Mouse (Mus musculus): Measurements from ENCODE around the gene Car7. TPM values are rescaled to one million over a fixed set of nuclear protein-coding genes. Genes with fewer than 3 reads are reported as not detected.

Gene Car7
- total and polyA plus RNA-seq, 3 experiments = 2.4 to 2.9 TPM; not detected in 1

- no peaks in the 10 kb centered on the region for H3K79me2 ChIP-seq (ENCODE audit: control insufficient read depth, insufficient read depth, low read length, poor library complexity)
- no peak overlapping the region for H3K27ac ChIP-seq (ENCODE audit: control insufficient read depth, low read depth, low read length)
- TF ChIP-seq ZC3H11A (IDR thresholded peaks at IDR 0.05; ENCODE audit: low read depth, low read length) = no peak
- no peak for DNase-seq (ENCODE audit: low read depth, low spot score)
- no peak overlapping the region for H3K9ac ChIP-seq (ENCODE audit: control insufficient read depth, low read depth, low read length, poor library complexity, severe bottlenecking)
- no peak overlapping the region for H3K4me3 ChIP-seq (ENCODE audit: control insufficient read depth in 1 of 2, insufficient read depth in 1 of 2, low read depth in 2 of 2, low read length in 2 of 2)
- H3K9me3 ChIP-seq (replicated peaks; ENCODE audit: insufficient read depth, low read length) = no peaks in the 10 kb centered on the region
- peaks cover 3 to 14% of the 10 kb centered on the region in 2 experiments; a peak in 3 of 4 replicates for H3K4me1 ChIP-seq (ENCODE audit: control insufficient read depth in 1 of 2, insufficient read depth in 2 of 2, low read length in 2 of 2)
- H3K36me3 ChIP-seq (ENCODE audit: control insufficient read depth in 1 of 2, insufficient read depth in 2 of 2, low read length in 2 of 2) = peaks cover 0 to 9% of the 10 kb centered on the region in 2 experiments; a peak in 2 of 4 replicates
- no peaks in the 10 kb centered on the region for H3K27me3 ChIP-seq (ENCODE audit: control insufficient read depth in 1 of 2, insufficient read depth in 2 of 2, low read length in 2 of 2)
Observed at GRCm38 (mm10) chr8:104540238-104540637, 5.7 kb downstream of the Car7 start.

GRCm38 (mm10) chr8:104540710-104541514 is 6.4 kb downstream of the Car7 start:
- no peak for DNase-seq (ENCODE audit: low read depth, low spot score)
- Histone ChIP-seq H3K79me2 (ENCODE audit: control insufficient read depth, insufficient read depth, low read length, poor library complexity) (no peaks in the 10 kb centered on the region), H3K27ac (ENCODE audit: control insufficient read depth, low read depth, low read length) (no peak overlapping the region), H3K4me1 (ENCODE audit: control insufficient read depth in 1 of 2, insufficient read depth in 2 of 2, low read length in 2 of 2) (peaks cover 3 to 14% of the 10 kb centered on the region in 2 experiments; a peak in 3 of 4 replicates), H3K36me3 (ENCODE audit: control insufficient read depth in 1 of 2, insufficient read depth in 2 of 2, low read length in 2 of 2) (peaks cover 0 to 9% of the 10 kb centered on the region in 2 experiments; a peak in 2 of 4 replicates), H3K9me3 (replicated peaks; ENCODE audit: insufficient read depth, low read length) (no peaks in the 10 kb centered on the region), H3K9ac (ENCODE audit: control insufficient read depth, low read depth, low read length, poor library complexity, severe bottlenecking) (no peak overlapping the region), H3K27me3 (ENCODE audit: control insufficient read depth in 1 of 2, insufficient read depth in 2 of 2, low read length in 2 of 2) (no peaks in the 10 kb centered on the region), H3K4me3 (ENCODE audit: control insufficient read depth in 1 of 2, insufficient read depth in 1 of 2, low read depth in 2 of 2, low read length in 2 of 2) (no peak overlapping the region)
- TF ChIP-seq USF1 (IDR thresholded peaks at IDR 0.05; ENCODE audit: low read depth, low read length) (no peak), HCFC1 (IDR thresholded peaks at IDR 0.05; ENCODE audit: low read depth, low read length) (no peak), GABPA (IDR thresholded peaks at IDR 0.05; ENCODE audit: low read depth, low read length) (no peak), TCF12 (IDR thresholded peaks at IDR 0.05; ENCODE audit: low read depth, low read length) (no peak), ZKSCAN1 (IDR thresholded peaks at IDR 0.05; ENCODE audit: low read depth, low read length) (no peak)

DNA sequence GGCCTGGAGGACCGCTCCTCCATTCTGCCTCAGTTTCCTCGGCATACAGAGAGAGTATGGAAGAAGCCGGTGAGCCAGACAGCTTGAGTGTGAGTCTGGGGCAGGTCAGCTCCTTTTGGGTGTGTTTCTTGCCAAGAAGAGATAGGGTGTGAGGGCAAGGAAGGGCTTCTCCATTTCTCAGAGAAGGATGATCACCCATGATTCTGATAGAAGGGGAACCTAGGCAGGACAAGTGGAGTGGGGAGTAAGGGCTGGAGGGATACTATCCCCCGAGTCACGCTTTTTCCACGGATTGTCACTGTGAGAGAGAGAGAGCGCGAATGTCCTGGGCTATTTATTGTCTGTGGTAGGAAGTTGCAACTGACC is 7.0 kb downstream of the Car7 start:
- Histone ChIP-seq H3K27ac (ENCODE audit: control insufficient read depth, low read depth, low read length) (no peak overlapping the region), H3K79me2 (ENCODE audit: control insufficient read depth, insufficient read depth, low read length, poor library complexity) (no peaks in the 10 kb centered on the region), H3K27me3 (ENCODE audit: control insufficient read depth in 1 of 2, insufficient read depth in 2 of 2, low read length in 2 of 2) (no peaks in the 10 kb centered on the region), H3K4me3 (ENCODE audit: control insufficient read depth in 1 of 2, insufficient read depth in 1 of 2, low read depth in 2 of 2, low read length in 2 of 2) (no peak overlapping the region), H3K36me3 (ENCODE audit: control insufficient read depth in 1 of 2, insufficient read depth in 2 of 2, low read length in 2 of 2) (peaks cover 0 to 9% of the 10 kb centered on the region in 2 experiments; a peak in 2 of 4 replicates), H3K9ac (ENCODE audit: control insufficient read depth, low read depth, low read length, poor library complexity, severe bottlenecking) (no peak overlapping the region), H3K4me1 (ENCODE audit: control insufficient read depth in 1 of 2, insufficient read depth in 2 of 2, low read length in 2 of 2) (peaks cover 3 to 14% of the 10 kb centered on the region in 2 experiments; a peak in 3 of 4 replicates), H3K9me3 (replicated peaks; ENCODE audit: insufficient read depth, low read length) (no peaks in the 10 kb centered on the region)
- TF ChIP-seq USF2 (IDR thresholded peaks at IDR 0.05; ENCODE audit: borderline replicate concordance in 1 of 2, insufficient read depth in 1 of 2, low read depth in 1 of 2, low read length in 2 of 2) (no peak), BHLHE40 (IDR thresholded peaks at IDR 0.05; ENCODE audit: borderline replicate concordance, low read depth, low read length) (no peak), ZC3H11A (IDR thresholded peaks at IDR 0.05; ENCODE audit: low read depth, low read length) (no peak), NRF1 (IDR thresholded peaks at IDR 0.05; ENCODE audit: insufficient read depth, low read depth, low read length, poor library complexity, severe bottlenecking) (no peak), KAT2A (conservative IDR thresholded peaks at IDR 0.05; ENCODE audit: low read depth, low read length) (no peak), POLR2AphosphoS2 (IDR thresholded peaks at IDR 0.05; ENCODE audit: low read length) (no peak), UBTF (IDR thresholded peaks at IDR 0.05; ENCODE audit: borderline replicate concordance, insufficient read depth, low read depth, low read length) (no peak), ELF1 (IDR thresholded peaks at IDR 0.05; ENCODE audit: low read depth, low read length) (no peak), RCOR1 (IDR thresholded peaks at IDR 0.05; ENCODE audit: low read depth, low read length) (no peak), GABPA (IDR thresholded peaks at IDR 0.05; ENCODE audit: low read depth, low read length) (no peak), CHD2 (IDR thresholded peaks at IDR 0.05; ENCODE audit: low read length) (no peak), TBP (IDR thresholded peaks at IDR 0.05; ENCODE audit: low read depth, low read length) (no peak), GATA1 (IDR thresholded peaks at IDR 0.05; ENCODE audit: low read depth, low read length) (no peak), TAL1 (IDR thresholded peaks at IDR 0.05; ENCODE audit: low read length) (no peak), ZMIZ1 (IDR thresholded peaks at IDR 0.05; ENCODE audit: low read depth, low read length) (no peak), MAZ (IDR thresholded peaks at IDR 0.05; ENCODE audit: low read depth, low read length) (no peak), CTCF (IDR thresholded peaks at IDR 0.05 in 2 of 3, conservative IDR thresholded peaks at IDR 0.05 in 1 of 3; ENCODE audit: control insufficient read depth in 1 of 3, insufficient read depth in 1 of 3, low read depth in 2 of 3, low read length in 3 of 3, poor library complexity in 1 of 3, severe bottlenecking in 1 of 3) (no peak), TCF12 (IDR thresholded peaks at IDR 0.05; ENCODE audit: low read depth, low read length) (no peak), SIN3A (IDR thresholded peaks at IDR 0.05; ENCODE audit: low read length) (no peak), MAX (IDR thresholded peaks at IDR 0.05; ENCODE audit: low read length) (no peak)
- DNase-seq (ENCODE audit: low read depth, low spot score) = no peak

Measured in MEL (cell line).